Mouse (Mus musculus): ENCODE measurements around the gene Cycs. TPM values are rescaled to one million over a fixed set of nuclear protein-coding genes. Genes with fewer than 3 reads are reported as not detected.
"Not testable (repeated sequence)": the region's sequence is repeated elsewhere in the genome, so short reads cannot be mapped to it uniquely, and the experiment has no call there.

Gene Cycs
- total RNA-seq, 2 experiments from 2014 or later, result 44.7 to 46.1 TPM

DNA sequence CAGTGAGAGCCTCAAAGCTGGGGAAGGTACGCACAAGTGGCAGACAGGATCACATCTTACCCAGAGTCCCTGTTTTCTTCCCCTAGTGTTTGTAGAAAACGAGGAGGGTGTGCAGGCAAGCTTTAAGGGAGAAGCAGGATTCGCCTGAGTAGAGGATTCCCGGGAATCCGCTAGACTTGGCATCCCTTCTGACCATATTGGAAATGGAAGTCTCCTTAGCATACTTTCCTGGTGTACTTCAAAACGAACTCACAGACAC is 588 bp upstream of the Cycs start:
- Histone ChIP-seq H3K27ac (peak overlapping the region; percentile 99), H3K4me3 (peak overlapping the region; percentile 85)
- no peak for DNase-seq (ENCODE audit: low spot score in 2 of 2)
- no peak for TF ChIP-seq CTCF (conservative IDR thresholded peaks at IDR 0.05)

GRCm38 (mm10) chr6:50563651-50564050 is 2.7 kb downstream of the Cycs start:
- no peak overlapping the region for H3K4me3 ChIP-seq
- no peak for TF ChIP-seq CTCF (conservative IDR thresholded peaks at IDR 0.05)
- H3K27ac ChIP-seq, result no peak overlapping the region
- DNase-seq (ENCODE audit: low spot score in 2 of 2), result no peak

DNA sequence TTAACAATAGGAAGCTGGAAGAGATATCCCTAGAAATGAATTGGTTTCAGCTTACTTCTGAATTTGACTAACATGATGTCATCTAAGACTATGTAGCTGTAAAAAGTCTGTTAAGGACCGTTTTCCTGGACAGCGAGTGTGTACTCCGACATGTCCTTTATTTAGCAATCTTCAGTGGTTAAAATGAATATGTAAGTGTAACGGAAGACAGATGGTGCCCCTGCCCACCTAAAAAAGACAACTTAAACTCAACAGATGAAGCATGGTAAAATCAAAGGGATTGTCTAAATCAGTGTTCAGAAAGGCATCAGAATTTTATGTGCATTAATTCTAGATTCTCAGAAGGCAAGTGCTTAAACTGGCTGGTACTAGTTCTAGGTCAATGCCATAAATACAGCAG is 3.9 kb downstream of the Cycs start:
- Histone ChIP-seq H3K4me3 (no peak overlapping the region), H3K27ac (no peak overlapping the region)
- TF ChIP-seq CTCF (conservative IDR thresholded peaks at IDR 0.05), result no peak
- no peak for DNase-seq (ENCODE audit: low spot score in 2 of 2)

GRCm38 (mm10) chr6:50560776-50561175 is 5.6 kb downstream of the Cycs start:
- no peak for TF ChIP-seq CTCF (conservative IDR thresholded peaks at IDR 0.05)
- Histone ChIP-seq H3K27ac (no peak overlapping the region), H3K4me3 (no peak overlapping the region)

DNA sequence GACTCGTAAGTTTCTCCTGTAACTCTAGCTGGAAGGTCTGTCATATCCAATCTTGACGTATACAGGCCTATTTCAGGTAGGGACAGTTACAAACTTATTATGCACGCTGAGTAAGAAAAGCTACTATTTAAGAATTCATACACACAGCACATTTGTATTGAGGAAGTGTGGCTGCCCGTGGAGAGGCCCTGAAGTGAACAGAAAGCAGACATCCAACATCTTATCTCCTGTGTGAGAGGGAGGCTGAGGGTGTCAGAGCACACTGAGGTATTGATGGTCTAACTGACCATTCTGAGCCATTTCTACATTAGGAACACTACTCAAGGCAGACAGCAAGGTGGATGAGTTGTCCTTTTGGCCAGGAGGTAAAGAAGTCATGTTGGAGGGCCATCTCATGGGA is 7.5 kb downstream of the Cycs start:
- no peak for TF ChIP-seq CTCF (conservative IDR thresholded peaks at IDR 0.05)
- no peak overlapping the region for H3K4me3 ChIP-seq
- no peak for DNase-seq (ENCODE audit: low spot score in 2 of 2)

More at GRCm38 (mm10) chr6:50560776-50561175, 5.6 kb downstream of the Cycs start:
- DNase-seq (ENCODE audit: low spot score in 2 of 2), result no peak

DNA sequence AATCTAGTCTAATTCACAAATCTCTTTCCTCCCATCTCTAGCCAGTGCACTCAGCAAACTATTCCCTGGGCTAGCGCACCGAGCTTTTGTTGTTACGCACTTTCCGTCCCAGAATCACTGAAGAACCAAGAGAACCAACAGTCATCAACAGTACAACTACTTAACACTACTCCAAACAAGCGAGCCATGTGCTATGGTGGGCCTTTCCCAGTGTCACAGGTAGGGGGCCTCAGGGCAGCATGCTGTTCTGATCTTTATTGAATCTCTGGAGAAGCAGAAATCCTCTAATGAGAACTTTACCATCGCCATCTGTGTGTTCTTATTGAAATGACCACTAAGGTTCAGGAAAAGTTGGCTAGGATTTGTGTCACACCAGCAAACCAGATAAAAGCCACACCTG is 8.8 kb downstream of the Cycs start:
- DNase-seq (ENCODE audit: low spot score in 2 of 2), result no peak
- Histone ChIP-seq H3K27ac (no peak overlapping the region), H3K4me3 (no peak overlapping the region)
- peak; percentile 34 for TF ChIP-seq CTCF (conservative IDR thresholded peaks at IDR 0.05)

More for the DNA sequence above, 7.5 kb downstream of the Cycs start:
- no peak overlapping the region for H3K27ac ChIP-seq

GRCm38 (mm10) chr6:50554223-50554622 is 12.1 kb downstream of the Cycs start:
- DNase-seq (ENCODE audit: low spot score in 2 of 2); H3K4me3 ChIP-seq; H3K27ac ChIP-seq: not testable (repeated sequence)

DNA sequence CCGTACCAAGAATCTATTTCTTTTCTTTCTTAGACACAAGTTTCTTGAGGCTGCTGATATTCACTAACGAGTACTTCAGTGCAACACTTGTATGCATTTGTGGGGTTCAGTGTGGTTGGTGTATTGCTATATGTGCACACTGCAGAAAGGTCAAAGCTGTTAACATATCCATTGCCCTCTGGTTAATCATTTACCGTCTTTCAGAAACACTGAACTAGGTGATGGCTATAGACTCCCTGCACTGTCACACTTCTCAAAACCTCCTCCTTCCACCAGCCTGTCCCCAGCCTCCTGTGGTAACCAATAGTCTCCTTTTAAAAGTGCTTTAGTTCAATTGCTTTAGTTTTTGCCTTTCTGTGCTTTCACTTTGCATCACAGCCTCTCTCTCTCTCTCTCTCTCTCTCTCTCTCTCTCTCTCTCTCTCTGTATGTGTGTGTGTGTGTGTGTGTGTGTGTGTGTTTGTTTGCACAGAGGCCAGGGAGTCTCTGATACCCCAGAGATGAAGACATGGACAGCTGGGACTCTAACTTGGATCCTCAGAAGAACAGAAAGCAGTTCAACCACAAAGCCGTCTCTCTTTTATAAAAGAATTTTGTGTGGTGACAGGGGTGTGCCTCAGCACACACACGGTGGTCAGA is 13.3 kb downstream of the Cycs start:
- Histone ChIP-seq H3K4me3 (no peak overlapping the region), H3K27ac (no peak overlapping the region)
- no peak for DNase-seq (ENCODE audit: low spot score in 2 of 2)
- TF ChIP-seq CTCF (conservative IDR thresholded peaks at IDR 0.05), result no peak

GRCm38 (mm10) chr6:50549791-50550190 is 16.5 kb downstream of the Cycs start:
- DNase-seq (ENCODE audit: low spot score in 2 of 2), result peak in 1 of 2 experiments; percentile 29
- H3K27ac ChIP-seq, result no peak overlapping the region

GRCm38 (mm10) chr6:50549051-50549450 is 17.3 kb downstream of the Cycs start:
- TF ChIP-seq CTCF (conservative IDR thresholded peaks at IDR 0.05), result no peak
- no peak for DNase-seq (ENCODE audit: low spot score in 2 of 2)
- Histone ChIP-seq H3K27ac (no peak overlapping the region), H3K4me3 (no peak overlapping the region)

More at GRCm38 (mm10) chr6:50549791-50550190, 16.5 kb downstream of the Cycs start:
- no peak overlapping the region for H3K4me3 ChIP-seq
- TF ChIP-seq CTCF (conservative IDR thresholded peaks at IDR 0.05), result no peak

- Histone ChIP-seq H3K4me3 (no peak overlapping the region), H3K27ac (no peak overlapping the region)
- TF ChIP-seq CTCF (conservative IDR thresholded peaks at IDR 0.05), result peak; percentile 96
- peak in 1 of 2 experiments; percentile 48 for DNase-seq (ENCODE audit: low spot score in 2 of 2)
Observed at GRCm38 (mm10) chr6:50545412-50546043, 20.8 kb downstream of the Cycs start.

DNA sequence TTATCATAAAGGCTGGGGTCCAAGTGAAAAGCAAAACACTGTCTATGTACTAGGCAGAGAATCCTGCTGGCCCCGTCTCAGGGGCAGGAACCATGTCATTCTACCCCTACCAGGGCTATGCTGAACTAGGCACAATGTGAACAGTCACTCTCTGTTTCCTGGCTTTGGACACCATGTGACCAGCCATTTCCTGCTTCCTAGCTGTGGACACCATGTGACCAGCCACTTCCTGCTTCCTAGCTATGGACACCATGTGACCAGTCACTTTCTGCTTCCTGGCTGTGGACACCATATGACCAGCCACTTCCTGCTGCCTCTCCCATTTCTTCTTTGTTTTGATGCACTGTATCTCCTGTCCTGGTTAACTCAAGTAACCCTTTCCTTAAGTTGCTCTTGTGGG is 23.8 kb downstream of the Cycs start:
- no peak for TF ChIP-seq CTCF (conservative IDR thresholded peaks at IDR 0.05)
- DNase-seq (ENCODE audit: low spot score in 2 of 2), result no peak
- H3K27ac ChIP-seq, result no peak overlapping the region
- H3K4me3 ChIP-seq, result no peak overlapping the region

DNA sequence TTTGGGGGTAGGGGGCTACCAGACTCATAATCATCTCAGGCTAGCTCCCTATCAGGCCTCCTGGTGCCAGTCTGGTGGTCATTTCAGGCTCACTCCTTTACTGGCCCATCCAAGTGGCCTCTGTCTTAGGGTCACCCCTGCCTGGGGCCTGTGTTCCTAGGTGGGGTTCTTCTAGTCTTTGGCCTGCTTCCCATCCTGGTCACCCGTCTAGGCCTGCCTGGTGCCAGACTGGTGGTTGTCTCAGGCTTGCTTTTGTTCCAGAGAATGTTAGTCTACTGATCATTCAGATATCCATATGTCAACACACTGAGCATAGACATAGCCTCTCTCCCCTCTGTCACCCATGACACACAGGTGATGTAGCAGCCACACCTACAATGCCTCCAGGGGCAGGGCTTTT is 26.7 kb downstream of the Cycs start:
- no peak for DNase-seq (ENCODE audit: low spot score in 2 of 2)
- Histone ChIP-seq H3K27ac (no peak overlapping the region), H3K4me3 (no peak overlapping the region)
- TF ChIP-seq CTCF (conservative IDR thresholded peaks at IDR 0.05), result no peak

DNA sequence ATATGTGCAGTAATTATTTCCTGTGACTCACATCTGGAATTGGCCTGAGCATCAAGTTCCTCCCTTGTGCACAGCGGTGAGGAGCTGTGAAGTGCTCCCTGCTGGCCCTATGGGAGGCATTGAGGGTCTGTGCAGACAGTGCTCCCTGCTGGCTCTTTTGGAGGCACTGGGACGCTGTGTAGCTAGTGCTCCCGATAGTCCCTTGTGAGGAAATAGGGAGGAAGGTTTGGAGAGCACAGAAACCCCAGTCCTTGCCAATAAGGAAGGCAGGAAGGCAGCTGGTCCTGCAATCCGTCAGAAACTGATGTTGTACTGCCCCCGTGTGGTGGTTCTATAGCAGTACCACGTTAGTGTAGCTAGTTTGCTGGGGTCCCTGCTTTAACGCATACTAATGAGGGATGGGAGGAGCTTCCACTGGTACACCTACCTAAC is 29.9 kb downstream of the Cycs start:
- H3K27ac ChIP-seq, result no peak overlapping the region
- peak; percentile 91 for TF ChIP-seq CTCF (conservative IDR thresholded peaks at IDR 0.05)
- DNase-seq (ENCODE audit: low spot score in 2 of 2), result peak; percentile 53 to 80
- H3K4me3 ChIP-seq, result no peak overlapping the region

All from layer of hippocampus, adult 2 months (tissue).